ENCODE assay signal across 39 mouse cellular contexts in the genomic region with DNA sequence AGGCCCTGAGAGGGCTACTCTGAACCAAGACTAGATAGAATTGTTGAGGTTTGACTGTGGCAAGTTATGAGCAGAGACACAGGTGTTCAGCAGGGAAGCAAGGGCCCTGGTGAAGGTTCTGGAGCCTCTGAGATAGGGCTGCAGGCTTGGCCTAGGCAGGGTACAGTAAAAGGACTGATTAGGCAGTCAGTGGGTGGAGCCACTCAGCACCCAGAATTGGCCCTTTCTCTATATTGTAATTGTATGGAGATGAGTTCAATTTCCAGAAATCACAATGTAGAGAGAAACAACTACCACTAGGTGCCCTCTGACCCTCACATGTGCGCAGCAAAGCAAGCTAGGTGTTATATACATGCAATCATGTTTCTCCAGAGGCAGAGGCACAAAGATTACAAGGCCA. TPM values are rescaled to one million over a fixed set of nuclear protein-coding genes. Genes with fewer than 3 reads are reported as not detected.
"Had no signal": no experiment of that assay in that cellular context is flagged by ENCODE, and none has a peak within 500 bp of the region (broad histone marks: within the 10 kb centered on the region; RNA-seq: fewer than 3 reads in every experiment).

No protein-coding gene starts in this region.

- ATAC-seq: forebrain, embryonic 13.5 days; forebrain, embryonic 14.5 days; forebrain, embryonic 15.5 days; forebrain, embryonic 16.5 days; forebrain, postnatal 0 days had no signal

- H3K4me1 ChIP-seq: embryonic facial prominence, embryonic 10.5 days; embryonic facial prominence, embryonic 12.5 days; embryonic facial prominence, embryonic 13.5 days; embryonic facial prominence, embryonic 15.5 days; forebrain, embryonic 10.5 days; forebrain, embryonic 12.5 days; forebrain, embryonic 13.5 days; forebrain, embryonic 15.5 days had no signal

- H3K4me2 ChIP-seq: embryonic facial prominence, embryonic 12.5 days; embryonic facial prominence, embryonic 13.5 days; embryonic facial prominence, embryonic 15.5 days; forebrain, embryonic 12.5 days; forebrain, embryonic 13.5 days; forebrain, embryonic 15.5 days had no signal

- H3K27me3 ChIP-seq: embryonic facial prominence, embryonic 12.5 days; embryonic facial prominence, embryonic 13.5 days; embryonic facial prominence, embryonic 15.5 days; forebrain, embryonic 12.5 days; forebrain, embryonic 13.5 days; forebrain, embryonic 15.5 days had no signal

- H3K36me3 ChIP-seq: embryonic facial prominence, embryonic 10.5 days; embryonic facial prominence, embryonic 12.5 days; embryonic facial prominence, embryonic 13.5 days; embryonic facial prominence, embryonic 15.5 days; forebrain, embryonic 10.5 days; forebrain, embryonic 12.5 days; forebrain, embryonic 15.5 days had no signal

- H3K4me3 ChIP-seq: embryonic facial prominence, embryonic 10.5 days; embryonic facial prominence, embryonic 12.5 days; embryonic facial prominence, embryonic 13.5 days; embryonic facial prominence, embryonic 15.5 days; erythroblast, embryonic 14.5 days; forebrain, embryonic 10.5 days; forebrain, embryonic 12.5 days; forebrain, embryonic 13.5 days; forebrain, embryonic 15.5 days; gastrocnemius, adult 2 months; heart, adult 2 months had no signal

- H3K27ac ChIP-seq: embryonic facial prominence, embryonic 10.5 days; embryonic facial prominence, embryonic 12.5 days; embryonic facial prominence, embryonic 13.5 days; embryonic facial prominence, embryonic 15.5 days; forebrain, embryonic 10.5 days; forebrain, embryonic 12.5 days; forebrain, embryonic 13.5 days; forebrain, embryonic 15.5 days; gastrocnemius, adult 2 months; heart, adult 2 months had no signal

- H3K9me3 ChIP-seq: embryonic facial prominence, embryonic 10.5 days; embryonic facial prominence, embryonic 12.5 days; embryonic facial prominence, embryonic 13.5 days; embryonic facial prominence, embryonic 15.5 days; forebrain, embryonic 10.5 days; forebrain, embryonic 12.5 days; forebrain, embryonic 13.5 days; forebrain, embryonic 15.5 days had no signal

- H3K9ac ChIP-seq: embryonic facial prominence, embryonic 12.5 days; embryonic facial prominence, embryonic 13.5 days; embryonic facial prominence, embryonic 15.5 days; forebrain, embryonic 12.5 days; forebrain, embryonic 13.5 days; forebrain, embryonic 15.5 days; forebrain, postnatal 0 days had no signal

- DNase-seq: cerebellum, adult 2 months; cerebellum, adult 8-10 months; cerebellum, adult 9-10 months; cerebellum, adult 9-11 months; cerebellum, postnatal 10 days; cerebellum, postnatal 14 days; cerebellum, postnatal 25 days; cerebellum, postnatal 36 days; embryo, embryonic 11 days; forebrain, postnatal 0 days; gastrocnemius, adult 2 months; gastrocnemius, postnatal 10 days; gastrocnemius, postnatal 14 days; gastrocnemius, postnatal 25 days; gastrocnemius, postnatal 36 days; heart, adult 18-20 months; heart, adult 2 months had no signal

RNA-seq across cellular contexts. Expression of a gene that starts 7.1 kb away (rescaled TPM):
- total RNA-seq: forebrain, postnatal 0 days; gastrocnemius, adult 18-20 months; gastrocnemius, adult 2 months; gastrocnemius, adult 8-10 months; gastrocnemius, postnatal 10 days; gastrocnemius, postnatal 14 days; gastrocnemius, postnatal 25 days; gastrocnemius, postnatal 36 days; gastrocnemius, postnatal 4 days; granulocyte monocyte progenitor cell, adult 5-6 weeks; heart, adult 18-20 months; heart, adult 2 months; heart, adult 8-10 months had no signal
- polyA plus RNA-seq: cerebellum, adult 2 months; cortical plate, adult 2 months; embryonic facial prominence, embryonic 10.5 days; embryonic facial prominence, embryonic 11.5 days; embryonic facial prominence, embryonic 12.5 days; embryonic facial prominence, embryonic 14.5 days; embryonic facial prominence, embryonic 15.5 days; erythroblast, embryonic 14.5 days; forebrain, embryonic 10.5 days; forebrain, embryonic 11.5 days; forebrain, embryonic 12.5 days; forebrain, embryonic 13.5 days; forebrain, embryonic 14.5 days; forebrain, embryonic 15.5 days; forebrain, postnatal 0 days; frontal cortex, adult 2 months; heart, adult 2 months had no signal

RNA-seq across cellular contexts. Expression of a gene that starts 18.2 kb away (rescaled TPM):
- total RNA-seq: forebrain, postnatal 0 days; gastrocnemius, adult 18-20 months; gastrocnemius, adult 2 months; gastrocnemius, adult 8-10 months; gastrocnemius, postnatal 10 days; gastrocnemius, postnatal 14 days; gastrocnemius, postnatal 25 days; gastrocnemius, postnatal 36 days; gastrocnemius, postnatal 4 days; granulocyte monocyte progenitor cell, adult 5-6 weeks; heart, adult 18-20 months; heart, adult 2 months; heart, adult 8-10 months had no signal
- polyA plus RNA-seq: cortical plate, adult 2 months; embryonic facial prominence, embryonic 11.5 days; erythroblast, embryonic 14.5 days; forebrain, embryonic 10.5 days; forebrain, embryonic 11.5 days; forebrain, embryonic 12.5 days; forebrain, embryonic 13.5 days; forebrain, embryonic 15.5 days; frontal cortex, adult 2 months; gonadal fat pad, adult 2 months; heart, adult 2 months had no signal

RNA-seq across cellular contexts. Expression of a gene that starts 25.8 kb away (rescaled TPM):
- total RNA-seq: gastrocnemius, adult 18-20 months; gastrocnemius, adult 2 months; gastrocnemius, adult 8-10 months; gastrocnemius, postnatal 14 days; gastrocnemius, postnatal 25 days; gastrocnemius, postnatal 36 days; gastrocnemius, postnatal 4 days; granulocyte monocyte progenitor cell, adult 5-6 weeks; heart, adult 18-20 months; heart, adult 2 months; heart, adult 8-10 months had no signal
- polyA plus RNA-seq: erythroblast, embryonic 14.5 days; gonadal fat pad, adult 2 months had no signal

RNA-seq across cellular contexts. Expression of a gene that starts 55.5 kb away (rescaled TPM):
- total RNA-seq: forebrain, postnatal 0 days; gastrocnemius, adult 18-20 months; gastrocnemius, adult 2 months; gastrocnemius, adult 8-10 months; gastrocnemius, postnatal 10 days; gastrocnemius, postnatal 14 days; gastrocnemius, postnatal 25 days; gastrocnemius, postnatal 36 days; gastrocnemius, postnatal 4 days; heart, adult 18-20 months; heart, adult 2 months had no signal
- polyA plus RNA-seq: cerebellum, adult 2 months; cortical plate, adult 2 months; embryonic facial prominence, embryonic 10.5 days; embryonic facial prominence, embryonic 11.5 days; embryonic facial prominence, embryonic 12.5 days; embryonic facial prominence, embryonic 13.5 days; embryonic facial prominence, embryonic 14.5 days; embryonic facial prominence, embryonic 15.5 days; erythroblast, embryonic 14.5 days; forebrain, embryonic 10.5 days; forebrain, embryonic 11.5 days; forebrain, embryonic 12.5 days; forebrain, embryonic 13.5 days; forebrain, embryonic 14.5 days; forebrain, embryonic 15.5 days; forebrain, embryonic 16.5 days; forebrain, postnatal 0 days; frontal cortex, adult 2 months had no signal
